Mouse (Mus musculus) bone marrow macrophage, adult 2 months (primary cell): Measurements from ENCODE around the gene Alk.

Experiments
- CTCF ChIP-seq: IDR thresholded peaks from 2 replicates; pipeline ENCODE4 v1.5.1; 2012; ENCODE audit warnings: low read depth, mild to moderate bottlenecking, low read length, moderate library complexity
- POLR2A ChIP-seq: IDR thresholded peaks from 2 replicates; pipeline ENCODE4 v1.6.1; 2012; ENCODE audit warnings: mild to moderate bottlenecking, low read depth, low read length, borderline replicate concordance

DNA sequence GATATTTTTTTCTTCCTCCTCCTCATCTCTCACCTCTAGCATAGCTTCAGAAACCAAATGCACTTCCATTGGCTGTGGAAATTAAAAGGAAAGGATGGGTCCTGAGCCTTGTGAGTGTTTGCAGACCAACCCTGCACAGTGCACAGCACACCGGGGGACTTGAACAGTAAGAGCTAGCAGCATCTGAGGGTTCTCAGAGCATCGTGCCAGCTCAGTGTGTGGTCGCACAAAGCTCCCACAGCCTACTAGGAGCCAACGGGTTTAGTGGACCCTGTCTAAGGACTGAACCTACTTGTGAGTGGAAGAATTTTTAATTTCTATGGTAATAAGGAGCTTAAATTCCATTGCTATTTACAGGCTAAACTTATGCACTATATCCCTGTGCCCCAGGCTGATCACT is 58.2 kb downstream of the Alk start:
- no peak for TF ChIP-seq POLR2A
- TF ChIP-seq CTCF = no peak
